Mouse (Mus musculus) embryonic stem cell, embryonic (primary cell): ENCODE measurements around the gene Stau1.

Source experiments
- CTCF ChIA-PET, 4 experiments: fragments of 300-600 bp in 2 of 4; fragments of 350-600 bp in 2 of 4; sonication (Branson Sonifier 250); formaldehyde crosslinking; loops; one replicate each; lab custom pipeline; 2022; ENCODE audit warnings: inconsistent platforms in 2 of 4; lab: Charles Lee
- POLR2A ChIA-PET, 4 experiments: fragments of 300-600 bp in 2 of 4; fragments of 350-600 bp in 2 of 4; sonication (Branson Sonifier 250); formaldehyde crosslinking; loops; one replicate each; lab custom pipeline; 2022; ENCODE audit warnings: antibody characterized with exemption in 4 of 4, inconsistent platforms in 1 of 4; lab: Charles Lee

Gene Stau1

DNA sequence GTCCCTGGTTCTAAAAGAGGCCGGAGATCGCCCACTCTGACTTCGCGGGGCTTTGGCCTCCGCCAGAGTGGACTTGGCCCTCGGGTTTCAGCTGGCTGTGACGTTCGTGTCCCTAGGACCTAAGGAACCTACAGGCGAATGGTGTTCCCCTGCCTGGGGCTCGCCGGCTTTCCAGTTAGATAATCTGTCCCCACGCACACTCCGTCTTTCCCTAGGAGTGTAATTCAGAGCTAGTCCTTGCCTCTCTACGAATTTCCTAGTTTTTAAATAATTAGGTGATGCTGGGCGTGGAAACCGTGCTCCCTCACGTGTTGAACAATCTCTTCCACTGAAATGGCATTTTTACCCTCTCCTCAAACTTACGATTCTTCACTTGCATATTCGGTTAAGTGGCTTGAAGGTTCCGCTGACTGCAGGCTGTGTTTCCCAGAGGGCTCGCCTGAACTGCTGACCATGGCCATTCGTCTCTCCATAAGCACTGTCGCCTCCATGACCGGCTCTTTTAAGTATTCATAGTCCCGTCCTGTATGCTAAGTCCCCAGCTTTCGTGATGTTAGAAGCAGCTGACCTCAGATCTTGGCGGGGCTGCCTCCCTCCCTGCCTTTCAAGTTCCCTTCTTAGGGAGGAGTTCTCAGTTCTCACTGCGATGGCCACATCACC lies 89.4 kb downstream of the Stau1 start:
- ChIA-PET POLR2A (interaction anchor here (0.5 to 6.1 kb wide), 92 partner anchors 8 to 1099 kb away, joined by 3 to 71 read pairs (median 4); partner anchors contain the start of genes Ddx27 (in 2 of the 4), Stau1 (in 2 of the 4), Trp53rkb (in 2 of the 4) and Arfgef2 (in 1 of the 4)), CTCF (interaction anchor here in 3 of 4 experiments (0.5 to 2.2 kb wide), 4 partner anchors 15 to 157 kb away, joined by 3 to 9 read pairs (median 3); no protein-coding TSS in a partner anchor)

DNA sequence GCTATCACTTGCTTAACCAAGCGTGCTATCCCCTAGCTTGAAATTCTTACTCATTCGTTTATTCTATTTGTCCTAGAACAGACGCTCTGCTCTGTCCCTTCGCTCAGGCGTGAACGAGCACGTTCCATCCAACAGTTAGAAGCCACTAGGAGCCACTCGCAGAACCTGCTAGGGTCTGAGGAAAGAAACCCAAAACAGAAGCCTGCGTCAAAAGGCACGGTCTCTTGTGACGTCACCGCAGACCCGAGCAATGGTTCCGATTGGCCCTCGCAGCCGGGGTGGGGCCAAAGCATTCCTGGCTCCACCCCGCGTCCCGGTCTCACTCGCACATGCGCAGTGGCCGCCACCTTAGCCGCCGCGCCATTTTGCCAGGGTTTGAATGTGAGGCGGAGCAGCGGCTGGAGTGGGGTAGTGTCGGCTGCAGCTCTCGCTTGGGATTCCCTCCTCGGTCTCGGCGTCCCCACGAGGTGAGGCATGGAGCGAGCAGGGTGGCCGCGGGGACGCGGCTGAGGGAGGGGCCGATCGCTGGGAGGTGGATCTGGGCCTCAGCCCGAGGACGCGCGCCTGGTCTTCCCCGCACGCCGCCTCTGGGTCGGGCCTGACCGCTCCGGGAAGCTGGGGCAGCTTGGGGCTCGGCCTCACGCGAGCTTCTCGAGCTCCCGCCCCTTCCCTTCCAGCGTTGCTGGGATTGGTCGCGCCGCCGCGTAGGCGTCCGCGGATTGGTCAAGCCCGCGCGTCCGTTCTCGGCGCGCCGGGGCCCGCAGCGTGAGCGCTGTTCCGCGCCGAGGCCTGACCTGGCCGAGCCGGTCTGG lies 90.2 kb downstream of the Stau1 start, which contains the start of gene Cse1l:
Gene Cse1l (plus strand): TSS at position 330 of the 812 bp plus-strand sequence.
- POLR2A ChIA-PET = interaction anchor here (0.5 to 6.1 kb wide), 113 partner anchors 9 to 1098 kb away, joined by 3 to 71 read pairs (median 4); partner anchors contain the start of genes Znfx1 (in 3 of the 4), Ddx27 (in 2 of the 4), Prex1 (in 2 of the 4) and Stau1 (in 2 of the 4)
- CTCF ChIA-PET = interaction anchor here in 3 of 4 experiments (0.5 to 2.2 kb wide), 13 partner anchors 11 to 984 kb away, joined by 3 to 9 read pairs (median 3); no protein-coding TSS in a partner anchor

DNA sequence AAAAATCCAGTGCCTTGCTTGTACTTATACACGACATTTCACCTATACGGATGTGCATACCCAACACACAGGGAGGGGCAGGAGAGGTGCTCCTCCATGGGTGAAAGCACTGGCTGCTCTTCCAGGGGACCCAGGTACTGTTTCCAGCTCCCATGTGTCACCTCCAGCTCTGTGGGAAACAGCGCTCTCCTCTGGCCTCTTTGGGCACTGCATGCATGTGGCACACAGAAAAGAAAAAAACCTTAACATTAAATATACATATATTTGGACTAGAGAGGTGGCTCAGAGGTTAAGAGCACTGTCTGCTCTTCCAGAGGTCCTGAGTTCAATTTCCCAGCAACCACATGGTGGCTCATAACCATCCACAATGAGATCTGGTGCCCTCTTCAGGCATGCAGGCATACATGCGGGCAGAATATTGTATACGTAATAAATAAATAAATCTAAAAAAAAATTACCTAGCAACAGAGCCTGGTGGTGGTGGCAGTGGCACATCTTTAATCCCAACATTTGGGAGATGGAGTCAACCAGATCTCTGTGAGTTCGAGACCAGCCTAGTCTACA lies 92.3 kb downstream of the Stau1 start:
- ChIA-PET POLR2A (interaction anchor here (0.5 to 6.1 kb wide), 12 partner anchors 8 to 1094 kb away, joined by 3 to 71 read pairs (median 7); partner anchors contain the start of gene Trp53rkb (in 1 of the 4)), CTCF (interaction anchor here (0.6 to 2.1 kb wide), 13 partner anchors 9 to 314 kb away, joined by 3 to 9 read pairs (median 3); no protein-coding TSS in a partner anchor)

GRCm38 (mm10) chr2:166900792-166901505 lies 95.2 kb downstream of the Stau1 start:
- ChIA-PET CTCF (interaction anchor here in 2 of 4 experiments (0.6 to 1.1 kb wide), 6 partner anchors 10 to 319 kb away, joined by 3 to 10 read pairs (median 6); partner anchors contain the start of gene Stau1 (in 1 of the 2)), POLR2A (interaction anchor here in 3 of 4 experiments (0.6 to 3.8 kb wide), 9 partner anchors 9 to 1083 kb away, joined by 3 to 34 read pairs (median 8); no protein-coding TSS in a partner anchor)

DNA sequence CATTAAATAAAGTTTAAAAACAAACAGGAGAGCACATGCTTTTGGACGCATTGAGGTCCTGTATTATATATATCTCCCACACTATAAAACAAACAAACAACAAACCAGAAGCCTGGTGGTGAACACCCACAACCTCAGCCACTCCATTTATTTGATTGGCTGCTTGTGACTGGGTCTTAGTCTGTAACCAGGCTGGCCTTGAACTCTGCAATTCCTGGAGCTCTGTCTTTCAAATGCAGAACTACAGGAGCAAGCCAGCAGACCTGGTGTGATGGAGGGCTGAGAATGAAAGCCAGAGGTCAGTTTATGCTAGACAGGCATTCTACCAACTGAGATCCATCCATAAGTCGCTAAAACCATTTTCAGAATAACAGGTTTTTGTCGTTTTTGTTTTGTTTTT lies 96.4 kb downstream of the Stau1 start:
- CTCF ChIA-PET = interaction anchor here in 2 of 4 experiments (0.7 to 1.5 kb wide), 5 partner anchors 8 to 119 kb away, joined by 3 to 5 read pairs (median 3); no protein-coding TSS in a partner anchor

DNA sequence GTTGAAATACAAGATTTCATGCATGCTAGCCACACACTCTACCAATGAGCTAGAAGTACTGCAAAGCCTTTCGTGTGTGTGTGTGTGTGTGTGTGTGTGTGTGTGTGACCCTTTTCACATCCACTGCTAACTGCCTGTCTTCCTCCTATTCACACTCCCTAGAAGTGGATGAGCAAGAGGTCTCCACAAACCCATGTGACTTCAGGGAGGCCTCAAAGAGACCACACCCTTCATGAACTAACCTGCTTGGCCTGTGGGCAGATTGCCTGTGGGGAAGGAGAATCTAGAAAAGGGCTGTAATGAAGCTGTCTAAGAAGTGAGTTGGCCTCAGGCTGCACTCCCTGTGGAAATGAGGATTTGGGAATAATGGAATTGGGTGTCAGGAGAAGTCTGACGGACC lies 96.9 kb downstream of the Stau1 start:
- CTCF ChIA-PET = interaction anchor here in 2 of 4 experiments (0.6 to 1.5 kb wide), 7 partner anchors 8 to 306 kb away, joined by 3 to 10 read pairs (median 3); no protein-coding TSS in a partner anchor
- POLR2A ChIA-PET = interaction anchor here in 3 of 4 experiments (0.6 to 3.8 kb wide), 22 partner anchors 9 to 763 kb away, joined by 3 to 34 read pairs (median 4); partner anchors contain the start of gene Stau1 (in 1 of the 3)

More for the DNA sequence above, 96.4 kb downstream of the Stau1 start:
- POLR2A ChIA-PET = interaction anchor here in 3 of 4 experiments (0.6 to 3.8 kb wide), 22 partner anchors 10 to 764 kb away, joined by 3 to 34 read pairs (median 4); no protein-coding TSS in a partner anchor
